Mouse (Mus musculus) urinary bladder, postnatal 10 days (tissue): ENCODE data around the gene Ramac.

ENCODE experiments used
- DNase-seq: peaks from one replicate; pipeline ENCODE4 v3.0.0; 2022; ENCODE audit warnings: low spot score

The Ramac gene

DNA sequence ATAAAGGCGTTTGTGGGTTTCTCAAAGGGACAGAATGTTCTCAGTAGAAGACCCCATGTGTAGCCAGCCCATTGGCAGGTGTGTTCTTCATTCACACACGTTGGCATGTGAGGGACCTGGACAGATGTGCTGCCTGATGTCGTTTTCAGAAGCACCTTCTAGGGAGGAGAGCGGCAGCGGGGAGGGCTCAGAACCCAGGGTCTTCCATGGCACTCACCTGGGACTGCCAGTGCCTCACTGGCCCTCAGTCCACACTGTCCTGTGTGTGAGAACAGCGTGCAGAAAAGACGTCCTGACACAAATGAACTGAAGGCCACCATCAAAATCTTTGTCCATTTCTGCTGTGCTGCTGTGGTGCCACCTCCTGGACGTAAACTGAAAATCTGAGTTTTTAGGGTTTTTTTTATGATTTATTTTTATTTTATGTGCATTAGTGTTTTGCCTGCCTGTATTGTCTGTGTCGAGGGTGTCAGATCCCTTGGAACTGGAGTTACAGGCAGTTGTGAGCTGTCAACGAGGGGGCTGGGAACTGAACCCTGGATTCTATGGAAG is 15.0 kb downstream of the Ramac start:
- DNase-seq: no peak

GRCm38 (mm10) chr7:81788536-81788935 is 25.8 kb downstream of the Ramac start:
- DNase-seq: no peak

DNA sequence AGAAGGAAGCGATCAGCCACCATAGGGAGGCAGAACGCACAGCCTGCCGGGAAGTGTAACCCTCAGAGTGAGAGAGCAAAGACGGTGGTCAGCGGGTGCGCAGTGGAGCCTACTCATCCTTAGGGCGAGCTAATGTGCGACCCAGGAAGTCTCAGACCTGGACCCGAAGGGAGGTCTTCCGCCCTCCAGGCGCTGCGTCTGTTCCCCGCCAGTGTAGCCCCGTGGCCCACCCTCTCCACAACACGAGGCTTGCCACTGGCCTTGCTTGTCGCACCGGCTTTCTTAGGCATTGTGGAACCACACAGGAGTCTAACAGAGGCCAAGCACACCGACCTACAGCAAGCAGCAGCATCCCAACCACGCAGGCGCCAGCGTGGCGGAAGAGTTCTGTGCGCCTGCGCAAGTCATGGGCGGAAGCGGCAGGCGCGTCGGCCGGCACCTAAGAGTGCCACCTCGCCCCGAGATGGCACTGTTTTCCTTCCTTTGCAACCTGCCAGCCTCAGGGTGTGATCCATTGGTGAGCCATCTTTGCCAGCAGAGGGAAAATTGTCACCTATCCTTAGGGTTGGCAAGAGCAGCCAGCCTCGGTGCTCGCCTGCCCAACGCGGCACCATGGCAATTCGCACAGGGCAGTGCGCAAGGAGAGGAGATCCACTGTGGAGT is 26.5 kb downstream of the Ramac start, which contains the start of gene 3110040N11Rik:
3110040N11Rik (minus strand) TSS at position 384 of the 663 bp plus-strand sequence.
- DNase-seq: peak; percentile 28

GRCm38 (mm10) chr7:81806067-81806466 is 43.3 kb downstream of the Ramac start:
- no peak for DNase-seq
